Mouse (Mus musculus): ENCODE data around the gene Olfr477.
"Not testable (repeated sequence)": the region's sequence is repeated elsewhere in the genome, so short reads cannot be mapped to it uniquely, and the experiment has no call there.

The Olfr477 gene

DNA sequence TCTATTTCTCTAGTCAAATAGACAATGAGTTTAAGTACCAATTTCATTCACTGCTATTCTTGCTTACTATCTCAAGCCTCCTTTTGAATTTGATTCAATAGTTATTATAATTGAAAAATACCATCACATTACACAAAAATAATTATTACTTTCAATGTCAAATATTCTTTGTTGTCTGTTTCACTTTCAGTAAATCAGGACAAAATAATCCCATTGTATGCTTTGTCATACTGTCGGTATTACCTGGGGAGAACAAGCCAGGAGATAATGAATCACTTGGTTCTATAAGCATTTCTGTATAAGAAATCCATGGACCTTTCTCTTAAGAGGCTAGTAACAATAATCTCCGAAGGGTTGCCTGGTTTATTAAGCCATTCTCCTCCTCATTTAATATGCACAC, at the start of gene Olfr477:
Gene Olfr477 (plus strand): TSS at position 301 of the 400 bp plus-strand sequence.
- in situ Hi-C loops (cut with MboI, MseI): no loop called here

DNA sequence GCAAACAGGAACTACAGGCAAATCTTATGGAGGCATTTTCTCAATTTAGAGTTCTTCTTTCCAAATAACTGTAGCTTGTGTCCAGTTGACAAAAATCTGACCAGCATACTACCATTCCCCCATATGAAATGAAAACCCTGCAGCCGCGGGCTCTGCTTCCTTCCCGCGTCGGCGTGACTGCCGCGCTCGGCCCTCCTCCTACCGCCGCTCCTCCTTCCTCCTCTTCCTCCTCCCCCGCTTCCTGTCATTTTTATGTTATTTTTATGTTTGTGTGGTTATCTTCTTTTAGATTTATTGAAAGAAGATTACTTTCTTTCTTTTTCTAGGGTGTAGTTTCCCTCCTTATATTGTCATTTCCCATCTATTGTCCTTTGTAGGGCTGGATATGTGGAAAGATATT, 34.0 kb upstream of the Olfr477 start:
- in situ Hi-C loops (cut with MboI, MseI): not testable (repeated sequence)

DNA sequence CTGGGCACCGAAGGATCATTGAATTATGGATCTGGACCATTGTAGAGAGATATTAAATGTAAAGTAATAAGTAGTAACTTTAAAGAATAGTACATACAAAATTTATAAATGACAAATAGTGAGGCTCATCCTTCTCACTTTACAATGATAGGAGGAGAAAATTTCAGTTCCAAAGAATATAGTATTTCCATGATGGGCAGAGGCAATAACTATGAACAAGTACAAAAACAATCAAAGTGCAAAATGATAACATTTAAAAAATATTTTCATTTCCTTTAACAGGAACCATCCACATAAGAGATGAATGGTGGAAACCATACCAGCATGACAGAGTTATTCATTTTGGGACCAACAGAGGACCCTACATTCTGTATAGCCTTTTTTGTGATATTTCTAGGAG, 32.1 kb upstream of the Olfr477 start, which contains the start of gene Olfr474:
Gene Olfr474 (plus strand): TSS at position 301 of the 400 bp plus-strand sequence.
- in situ Hi-C loops (cut with MboI, MseI): no loop called here

DNA sequence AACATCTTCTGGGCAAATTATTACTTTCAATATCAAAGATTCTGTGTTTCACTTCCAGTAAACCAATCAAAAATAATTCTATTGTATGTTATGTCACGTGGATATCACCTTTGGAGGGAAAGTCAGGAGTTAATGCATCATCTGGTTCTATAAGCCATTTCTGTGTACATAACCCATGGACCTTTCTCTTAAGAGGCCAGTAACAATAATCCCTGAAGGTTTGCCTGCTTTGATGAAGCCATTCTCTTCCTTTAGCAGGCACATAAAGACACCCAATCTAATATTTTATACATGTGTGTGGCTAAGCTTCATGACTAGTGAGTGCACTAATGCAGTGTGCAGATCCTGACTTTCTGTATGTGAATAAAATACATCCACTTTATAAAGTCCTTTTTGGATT, 22.0 kb upstream of the Olfr477 start, which contains the start of gene Olfr476:
Gene Olfr476 (plus strand): TSS at position 301 of the 400 bp plus-strand sequence.
- in situ Hi-C loops (cut with MboI, MseI): no loop called here

DNA sequence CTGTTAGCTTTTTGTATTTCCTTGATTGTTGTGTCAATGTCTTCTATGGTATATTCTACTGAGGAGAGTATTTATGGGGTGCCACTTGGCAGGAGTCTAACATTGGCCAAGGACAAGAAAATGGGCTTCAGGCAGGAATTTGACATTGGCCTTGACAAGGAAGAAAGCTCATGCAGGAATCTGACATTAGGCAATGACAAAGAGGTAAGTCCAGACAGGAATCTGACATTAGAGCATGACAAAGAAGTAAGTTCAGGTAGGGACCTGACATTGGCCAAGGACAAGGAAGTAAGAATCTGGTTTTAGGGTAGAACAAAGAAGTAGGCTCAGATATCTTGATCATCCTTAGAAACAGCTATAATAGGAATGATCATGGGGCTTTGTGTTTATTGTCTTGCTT, 27.8 kb downstream of the Olfr477 start:
- in situ Hi-C loops (cut with MboI, MseI): not testable (repeated sequence)

DNA sequence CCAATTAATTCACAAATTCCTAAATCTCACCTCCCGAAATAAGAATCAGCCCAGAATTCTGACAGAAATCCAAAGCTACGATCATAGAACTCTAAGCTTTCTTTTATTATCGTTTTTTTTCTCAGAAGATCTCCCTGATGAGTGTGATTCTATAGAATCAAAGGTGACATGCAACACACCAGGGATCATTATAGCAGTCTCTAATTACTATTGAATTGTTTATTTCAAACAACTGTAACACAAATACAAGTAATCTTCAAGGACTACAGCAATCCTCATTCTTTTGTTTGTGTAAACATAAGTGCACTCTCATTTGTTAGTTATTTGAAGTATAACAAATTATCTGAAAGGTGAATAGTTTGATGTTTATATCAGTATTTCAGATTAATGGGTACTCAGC, 47.4 kb downstream of the Olfr477 start, which contains the start of gene Olfr478:
Gene Olfr478 (minus strand): TSS at position 101 of the 400 bp plus-strand sequence.
- in situ Hi-C loops (cut with MboI, MseI): no loop called here
